Mouse (Mus musculus): ENCODE measurements around the gene Csrnp2. TPM values are rescaled to one million over a fixed set of nuclear protein-coding genes. Genes with fewer than 3 reads are reported as not detected.

Gene Csrnp2
- 5.3 to 5.9 TPM (median 5.8 TPM) in 4 replicates for total RNA-seq (2023)

DNA sequence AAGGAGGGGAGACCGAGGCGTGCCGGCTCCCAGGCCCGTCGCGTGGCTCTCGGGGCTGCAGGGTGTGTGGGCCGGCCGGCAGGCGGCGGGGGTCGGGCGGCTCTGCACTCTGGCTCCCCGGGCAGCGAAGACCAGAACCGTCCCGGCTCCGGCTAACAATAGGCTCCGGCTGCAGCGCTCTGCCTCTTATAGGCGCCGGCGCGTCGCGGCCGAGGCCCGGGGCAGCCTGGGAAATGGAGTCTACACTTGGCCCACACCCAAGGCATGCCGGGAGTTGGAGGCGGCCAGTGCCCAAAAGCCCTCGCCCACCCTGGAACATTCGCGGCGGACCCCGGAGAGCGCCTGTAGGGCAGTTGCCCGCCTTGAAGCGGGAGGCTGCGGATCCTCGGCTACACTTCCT lies at the start of gene Csrnp2:
TSS of gene Csrnp2 (minus strand) at position 387 of the 400 bp plus-strand sequence.

DNA sequence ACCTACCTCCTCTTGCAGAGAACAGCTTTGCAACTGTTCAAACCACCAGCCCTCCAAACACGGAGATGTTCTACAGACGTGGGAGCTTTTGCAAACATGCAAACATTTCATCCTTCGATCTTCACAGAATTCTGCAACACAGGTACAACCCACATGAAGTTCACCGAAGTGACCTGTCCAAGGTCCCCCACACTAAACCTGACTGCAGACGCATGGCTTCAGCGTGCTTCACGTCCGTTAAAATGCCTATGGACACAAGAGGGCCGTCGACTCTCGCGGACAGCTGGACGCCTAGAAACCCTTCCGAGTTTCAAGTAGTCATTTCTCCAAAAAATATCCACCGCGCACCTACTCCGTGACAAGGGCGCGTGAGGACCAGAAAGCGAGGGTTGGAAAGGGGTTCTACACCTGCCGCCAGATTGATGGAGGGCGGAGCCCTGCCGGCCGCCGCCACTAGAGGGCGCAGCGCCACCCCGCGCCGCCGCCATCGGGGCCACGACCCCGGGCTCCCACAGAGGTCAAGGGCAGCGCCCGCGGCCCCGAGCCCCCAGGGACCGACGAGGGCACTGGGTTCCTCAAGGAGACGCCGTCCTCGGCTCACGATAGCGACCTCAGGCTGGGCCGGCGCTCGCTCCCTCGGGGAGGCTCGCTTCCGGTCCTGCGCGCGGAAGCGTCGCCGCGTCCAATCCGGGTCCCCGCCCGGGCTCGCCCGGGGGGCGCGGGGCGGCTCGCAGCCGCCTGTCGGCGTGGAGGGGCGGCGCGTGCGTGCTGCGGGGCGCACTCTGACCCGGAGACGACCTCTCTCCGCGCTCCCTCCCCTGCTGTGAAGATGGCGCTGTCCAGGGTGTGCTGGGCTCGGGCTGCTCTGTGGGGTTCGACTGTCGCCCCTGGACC lies 26.7 kb downstream of the Csrnp2 start, which contains the start of gene Letmd1:
TSS of gene Letmd1 (plus strand) at position 729 of the 894 bp plus-strand sequence.

Other genes starting within 250 kb of the Csrnp2 start
- gene Tmprss12, start 214.7 kb downstream of the Csrnp2 start, total RNA-seq (2023) = not detected in 4 replicates
- 11.1 to 13.1 TPM (median 12.5 TPM) in 4 replicates for gene Mettl7a1, start 191.3 kb downstream of the Csrnp2 start, total RNA-seq (2023)
- 0.55 TPM in 1 of 4 replicates, not detected in the others for gene Mettl7a3, start 160.6 kb downstream of the Csrnp2 start, total RNA-seq (2023)
- not detected in 4 replicates for gene Methig1, start 142.3 kb downstream of the Csrnp2 start, total RNA-seq (2023)
- 0.34 to 0.54 TPM (median 0.46 TPM) in 3 of 4 replicates, not detected in the other for gene Mettl7a2, start 142.3 kb downstream of the Csrnp2 start, total RNA-seq (2023)
- not detected in 4 replicates for gene Higd1c, start 130.9 kb downstream of the Csrnp2 start, total RNA-seq (2023)
- not detected in 4 replicates for gene Gm5475, start 73.3 kb downstream of the Csrnp2 start, total RNA-seq (2023)
- 13.7 to 21.6 TPM (median 17.9 TPM) in 4 replicates for gene Slc11a2, start 70.4 kb downstream of the Csrnp2 start, total RNA-seq (2023)
- 37.7 to 44.5 TPM (median 40.0 TPM) in 4 replicates for gene Letmd1, start 26.5 kb downstream of the Csrnp2 start, total RNA-seq (2023)
- 7.8 to 9.0 TPM (median 8.5 TPM) in 4 replicates for gene Tfcp2, start 56.5 kb upstream of the Csrnp2 start, total RNA-seq (2023)
- gene Pou6f1, start 104.5 kb upstream of the Csrnp2 start, total RNA-seq (2023) = 68.5 to 74.7 TPM (median 71.3 TPM) in 4 replicates
- gene Dazap2, start 119.9 kb upstream of the Csrnp2 start, total RNA-seq (2023) = 573 to 612 TPM (median 596 TPM) in 4 replicates
- 12.8 to 16.8 TPM (median 14.8 TPM) in 4 replicates for gene Smagp, start 141.5 kb upstream of the Csrnp2 start, total RNA-seq (2023)
- gene Bin2, start 174.1 kb upstream of the Csrnp2 start, total RNA-seq (2023) = 161 to 176 TPM (median 171 TPM) in 4 replicates
- gene Cela1, start 192.4 kb upstream of the Csrnp2 start, total RNA-seq (2023) = 1.9 to 2.3 TPM in 2 of 4 replicates, not detected in the others
- 26.8 to 31.5 TPM (median 30.1 TPM) in 4 replicates for gene Galnt6, start 233.9 kb upstream of the Csrnp2 start, total RNA-seq (2023)